Mouse (Mus musculus) kidney, adult 2 months (tissue): ENCODE data around the gene Stk26. TPM values are rescaled to one million over a fixed set of nuclear protein-coding genes. Genes with fewer than 3 reads are reported as not detected.

Source experiments
- DNase-seq: peaks from one replicate; pipeline ENCODE4 v3.0.0; 2021
- H3K27ac ChIP-seq: fragments of 200-500 bp; 2 replicates; pipeline ENCODE4 v1.5.1; 2012; ENCODE audit warnings: low read depth, low read length, control low read depth, inconsistent platforms; ENCODE audit not compliant: insufficient read depth
- H3K27me3 ChIP-seq: fragments of 200-500 bp; replicated peaks from 2 replicates; pipeline ENCODE4 v1.6.1; 2012; ENCODE audit warnings: mild to moderate bottlenecking, moderate library complexity, low read length, inconsistent platforms; ENCODE audit not compliant: control insufficient read depth, insufficient read depth
- H3K36me3 ChIP-seq: fragments of 200-500 bp; 2 replicates; pipeline ENCODE4 v1.6.1; 2012; ENCODE audit warnings: mild to moderate bottlenecking, moderate library complexity, low read length, inconsistent platforms; ENCODE audit not compliant: control insufficient read depth, insufficient read depth
- H3K4me1 ChIP-seq: fragments of 200-500 bp; 2 replicates; pipeline ENCODE4 v1.6.1; 2011; ENCODE audit warnings: low read length; ENCODE audit not compliant: control insufficient read depth, insufficient read depth
- H3K4me3 ChIP-seq: fragments of 200-500 bp; 2 replicates; pipeline ENCODE4 v1.5.1; 2011; ENCODE audit warnings: mild to moderate bottlenecking, low read depth, low read length, control low read depth; ENCODE audit not compliant: insufficient read depth
- CTCF ChIP-seq: fragments of 200-500 bp; conservative IDR thresholded peaks from 2 replicates; pipeline ENCODE4 v1.5.1; 2011; ENCODE audit warnings: low read depth, mild to moderate bottlenecking, control low read depth, low read length, moderate library complexity, mixed read lengths; ENCODE audit not compliant: insufficient read depth, insufficient read length
- POLR2A ChIP-seq: fragments of 200-500 bp; IDR thresholded peaks from one replicate; pipeline ENCODE4 v1.6.1; 2011; ENCODE audit warnings: low read depth, low read length, control low read depth
- WGBS: fragments of 180-500 bp; shearing (Covaris S2); methylation state at CpG from one replicate; pipeline ENCODE4 v1.1.7; 2018; 5-methylcytosine and 5-hydroxymethylcytosine counted together
- polyA plus RNA-seq: library from polyadenylated mRNA; depleted of rRNA; stranded (reverse); fragments of >200 nt; gene quantifications from 2 replicates; pipeline ENCODE4 v1.2.3, GENCODE M21; 2012

Stk26 gene
- polyA plus RNA-seq, 1 experiment, result 1.6 TPM

- no peak for DNase-seq
- 79% methylated on average over 3 of the region's 3 CpGs for WGBS
- no peak overlapping the region for H3K27ac ChIP-seq
- no peaks in the 10 kb centered on the region for H3K4me1 ChIP-seq
- no peaks in the 10 kb centered on the region for H3K36me3 ChIP-seq
- H3K4me3 ChIP-seq, result no peak overlapping the region
- H3K27me3 ChIP-seq, result no peaks in the 10 kb centered on the region
- TF ChIP-seq POLR2A (no peak), CTCF (no peak)
Observed at GRCm38 (mm10) chrX:50835592-50835991, 5.3 kb upstream of the Stk26 start.

GRCm38 (mm10) chrX:50836029-50836691 is 4.7 kb upstream of the Stk26 start:
- no peaks in the 10 kb centered on the region for H3K36me3 ChIP-seq
- no peak overlapping the region for H3K4me3 ChIP-seq
- no peaks in the 10 kb centered on the region for H3K27me3 ChIP-seq
- H3K27ac ChIP-seq, result no peak overlapping the region
- no peaks in the 10 kb centered on the region for H3K4me1 ChIP-seq
- TF ChIP-seq POLR2A (no peak), CTCF (no peak)
- 60% methylated on average over 10 of the region's 10 CpGs for WGBS
- DNase-seq, result no peak

GRCm38 (mm10) chrX:50841587-50841986 is 740 bp downstream of the Stk26 start:
- 1% methylated on average over 20 of the region's 23 CpGs for whole genome bisulfite sequencing

GRCm38 (mm10) chrX:50842046-50842445 is 1.2 kb downstream of the Stk26 start:
- H3K36me3 ChIP-seq, result no peaks in the 10 kb centered on the region
- H3K4me3 ChIP-seq, result peak overlapping the region; percentile 48
- 41% methylated on average over 9 of the region's 9 CpGs for WGBS
- TF ChIP-seq POLR2A (no peak), CTCF (no peak)
- no peaks in the 10 kb centered on the region for H3K27me3 ChIP-seq
- H3K27ac ChIP-seq, result no peak overlapping the region
- no peak for DNase-seq
- H3K4me1 ChIP-seq, result no peaks in the 10 kb centered on the region

More at GRCm38 (mm10) chrX:50841587-50841986, 740 bp downstream of the Stk26 start:
- Histone ChIP-seq H3K36me3 (no peaks in the 10 kb centered on the region), H3K27me3 (no peaks in the 10 kb centered on the region), H3K27ac (no peak overlapping the region), H3K4me1 (no peaks in the 10 kb centered on the region), H3K4me3 (peak overlapping the region; percentile 48)
- TF ChIP-seq CTCF, result no peak
- no peak for TF ChIP-seq POLR2A
- DNase-seq, result peak; percentile 1

GRCm38 (mm10) chrX:50850428-50851184 is 9.8 kb downstream of the Stk26 start:
- TF ChIP-seq POLR2A (no peak), CTCF (no peak)
- 62% methylated on average over 6 of the region's 6 CpGs for WGBS
- no peak for DNase-seq

GRCm38 (mm10) chrX:50863771-50864170 is 22.9 kb downstream of the Stk26 start:
- 58% methylated on average over 2 of the region's 2 CpGs for WGBS

More at GRCm38 (mm10) chrX:50850428-50851184, 9.8 kb downstream of the Stk26 start:
- no peaks in the 10 kb centered on the region for H3K4me1 ChIP-seq
- H3K36me3 ChIP-seq, result no peaks in the 10 kb centered on the region
- no peak overlapping the region for H3K4me3 ChIP-seq
- H3K27me3 ChIP-seq, result no peaks in the 10 kb centered on the region
- no peak overlapping the region for H3K27ac ChIP-seq

GRCm38 (mm10) chrX:50864734-50865133 is 23.9 kb downstream of the Stk26 start:
- TF ChIP-seq CTCF (no peak), POLR2A (no peak)
- 68% methylated on average over 5 of the region's 5 CpGs for WGBS
- no peaks in the 10 kb centered on the region for H3K27me3 ChIP-seq
- no peak overlapping the region for H3K4me3 ChIP-seq
- no peak overlapping the region for H3K27ac ChIP-seq
- H3K4me1 ChIP-seq, result no peaks in the 10 kb centered on the region
- no peak for DNase-seq
- no peaks in the 10 kb centered on the region for H3K36me3 ChIP-seq

More at GRCm38 (mm10) chrX:50863771-50864170, 22.9 kb downstream of the Stk26 start:
- Histone ChIP-seq H3K36me3 (no peaks in the 10 kb centered on the region), H3K27me3 (no peaks in the 10 kb centered on the region), H3K4me1 (no peaks in the 10 kb centered on the region), H3K27ac (no peak overlapping the region), H3K4me3 (no peak overlapping the region)
- TF ChIP-seq CTCF, result no peak
- TF ChIP-seq POLR2A, result no peak
- no peak for DNase-seq
